Mouse (Mus musculus) MEL (cell line): ENCODE data around the gene Smyd3. TPM values are rescaled to one million over a fixed set of nuclear protein-coding genes. Genes with fewer than 3 reads are reported as not detected.

Experiments
- DNase-seq: peaks from one replicate; pipeline ENCODE4 v3.0.0; 2011; ENCODE audit warnings: low read depth, low spot score
- H3K27ac ChIP-seq: 2 replicates; pipeline ENCODE4 v1.5.1; 2012; ENCODE audit warnings: low read depth, mild to moderate bottlenecking, control low read depth, low read length, moderate library complexity; ENCODE audit not compliant: control insufficient read depth
- H3K27me3 ChIP-seq, 2 experiments: fragments of 150-350 bp in 1 of 2; sonication (generic) in 1 of 2; 2 replicates each; pipeline ENCODE4 v1.6.1; 2012; ENCODE audit warnings: low read length in 2 of 2, mild to moderate bottlenecking in 2 of 2, improper control_type of control experiment in 1 of 2, moderate library complexity in 1 of 2; ENCODE audit not compliant: insufficient read depth in 2 of 2, control insufficient read depth in 1 of 2
- H3K36me3 ChIP-seq, 2 experiments: 2 replicates each; pipeline ENCODE4 v1.6.1; 2012 to 2014; ENCODE audit warnings: low read length in 2 of 2, improper control_type of control experiment in 1 of 2, inconsistent platforms in 1 of 2, mild to moderate bottlenecking in 1 of 2; ENCODE audit not compliant: insufficient read depth in 2 of 2, control insufficient read depth in 1 of 2
- H3K4me1 ChIP-seq, 2 experiments: fragments of 150-350 bp in 1 of 2; sonication (generic) in 1 of 2; 2 replicates each; pipeline ENCODE4 v1.6.1; 2012; ENCODE audit warnings: low read length in 2 of 2, improper control_type of control experiment in 1 of 2, mild to moderate bottlenecking in 1 of 2; ENCODE audit not compliant: insufficient read depth in 2 of 2, control insufficient read depth in 1 of 2
- H3K4me3 ChIP-seq, 2 experiments: fragments of 150-350 bp in 1 of 2; sonication (generic) in 1 of 2; 2 replicates each; pipeline ENCODE4 v1.5.1; 2012; ENCODE audit warnings: low read depth in 2 of 2, low read length in 2 of 2, mild to moderate bottlenecking in 2 of 2, moderate library complexity in 2 of 2, control low read depth in 1 of 2, improper control_type of control experiment in 1 of 2; ENCODE audit not compliant: control insufficient read depth in 1 of 2, insufficient read depth in 1 of 2
- H3K79me2 ChIP-seq: 2 replicates; pipeline ENCODE4 v1.6.1; 2012; ENCODE audit warnings: mild to moderate bottlenecking, low read length, moderate library complexity; ENCODE audit not compliant: control insufficient read depth, poor library complexity, insufficient read depth
- H3K9ac ChIP-seq: 2 replicates; pipeline ENCODE4 v1.6.1; 2012; ENCODE audit warnings: low read depth, mild to moderate bottlenecking, control low read depth, low read length, moderate library complexity; ENCODE audit not compliant: control insufficient read depth, poor library complexity, severe bottlenecking
- H3K9me3 ChIP-seq: fragments of 150-350 bp; sonication (generic); replicated peaks from 2 replicates; pipeline ENCODE4 v1.6.1; 2012; ENCODE audit warnings: mild to moderate bottlenecking, low read length, improper control_type of control experiment, moderate library complexity; ENCODE audit not compliant: insufficient read depth
- BHLHE40 ChIP-seq: IDR thresholded peaks from 2 replicates; pipeline ENCODE4 v1.6.1; 2012; ENCODE audit warnings: low read depth, mild to moderate bottlenecking, inconsistent platforms, low read length, improper control_type of control experiment, borderline replicate concordance
- CHD1 ChIP-seq: IDR thresholded peaks from 2 replicates; pipeline ENCODE4 v1.6.1; 2012; ENCODE audit warnings: low read depth, mild to moderate bottlenecking, inconsistent platforms, low read length, improper control_type of control experiment
- CTCF ChIP-seq, 3 experiments: IDR thresholded peaks in 2 of 3; conservative IDR thresholded peaks in 1 of 3; 2 replicates each; pipeline ENCODE4 v1.5.1; 2011 to 2012; ENCODE audit warnings: low read length in 3 of 3, low read depth in 2 of 3, mild to moderate bottlenecking in 2 of 3, improper control_type of control experiment in 1 of 3, inconsistent platforms in 1 of 3, mixed read lengths in 1 of 3, moderate library complexity in 1 of 3; ENCODE audit not compliant: control insufficient read depth in 1 of 3, insufficient read depth in 1 of 3, poor library complexity in 1 of 3, severe bottlenecking in 1 of 3
- E2F4 ChIP-seq: IDR thresholded peaks from 2 replicates; pipeline ENCODE4 v1.6.1; 2011; ENCODE audit warnings: low read depth, low read length, improper control_type of control experiment, borderline replicate concordance
- ELF1 ChIP-seq: IDR thresholded peaks from 2 replicates; pipeline ENCODE4 v1.6.1; 2014; ENCODE audit warnings: low read depth, mild to moderate bottlenecking, inconsistent platforms, low read length, improper control_type of control experiment, moderate library complexity
- EP300 ChIP-seq, 2 experiments: IDR thresholded peaks; 2 replicates each; pipeline ENCODE4 v1.6.1; 2011; ENCODE audit warnings: improper control_type of control experiment in 2 of 2, low read length in 2 of 2, low read depth in 1 of 2, mild to moderate bottlenecking in 1 of 2
- GATA1 ChIP-seq: IDR thresholded peaks from 2 replicates; pipeline ENCODE4 v1.6.1; 2011; ENCODE audit warnings: low read depth, low read length, improper control_type of control experiment
- KAT2A ChIP-seq: conservative IDR thresholded peaks from 2 replicates; pipeline ENCODE4 v1.6.1; 2012; ENCODE audit warnings: low read depth, low read length, improper control_type of control experiment, inconsistent platforms
- MAX ChIP-seq: IDR thresholded peaks from 2 replicates; pipeline ENCODE4 v1.6.1; 2011; ENCODE audit warnings: low read length, improper control_type of control experiment
- MAZ ChIP-seq: IDR thresholded peaks from 2 replicates; pipeline ENCODE4 v1.6.1; 2012; ENCODE audit warnings: low read depth, mild to moderate bottlenecking, inconsistent platforms, low read length, improper control_type of control experiment
- MYB ChIP-seq: IDR thresholded peaks from 2 replicates; pipeline ENCODE4 v1.6.1; 2011; ENCODE audit warnings: mild to moderate bottlenecking, low read depth, low read length, improper control_type of control experiment
- MYC ChIP-seq: IDR thresholded peaks from 2 replicates; pipeline ENCODE4 v1.6.1; 2011; ENCODE audit warnings: low read depth, mild to moderate bottlenecking, low read length, improper control_type of control experiment, moderate library complexity
- NRF1 ChIP-seq: IDR thresholded peaks from 2 replicates; pipeline ENCODE4 v1.6.1; 2014; ENCODE audit warnings: low read depth, mild to moderate bottlenecking, inconsistent platforms, low read length, improper control_type of control experiment, moderate library complexity; ENCODE audit not compliant: poor library complexity, insufficient read depth, severe bottlenecking
- POLR2AphosphoS5 ChIP-seq: IDR thresholded peaks from 2 replicates; pipeline ENCODE4 v1.6.1; 2012; ENCODE audit warnings: low read depth, borderline replicate concordance, mild to moderate bottlenecking, inconsistent platforms, low read length, moderate library complexity, mixed read lengths
- RAD21 ChIP-seq: IDR thresholded peaks from 2 replicates; pipeline ENCODE4 v1.6.1; 2011; ENCODE audit warnings: mild to moderate bottlenecking, low read depth, low read length, improper control_type of control experiment
- SMC3 ChIP-seq: IDR thresholded peaks from 2 replicates; pipeline ENCODE4 v1.6.1; 2011; ENCODE audit warnings: low read depth, low read length, improper control_type of control experiment
- TAL1 ChIP-seq: IDR thresholded peaks from 2 replicates; pipeline ENCODE4 v1.6.1; 2012; ENCODE audit warnings: mild to moderate bottlenecking, inconsistent platforms, low read length, moderate library complexity, mixed read lengths
- TBP ChIP-seq: IDR thresholded peaks from 2 replicates; pipeline ENCODE4 v1.8.0; 2011; ENCODE audit warnings: low read depth, low read length, improper control_type of control experiment
- TCF12 ChIP-seq: IDR thresholded peaks from 2 replicates; pipeline ENCODE4 v1.6.1; 2014; ENCODE audit warnings: low read depth, mild to moderate bottlenecking, inconsistent platforms, low read length, improper control_type of control experiment, moderate library complexity
- UBTF ChIP-seq: IDR thresholded peaks from 2 replicates; pipeline ENCODE4 v1.6.1; 2012; ENCODE audit warnings: low read depth, mild to moderate bottlenecking, inconsistent platforms, low read length, improper control_type of control experiment, moderate library complexity, borderline replicate concordance; ENCODE audit not compliant: insufficient read depth
- USF1 ChIP-seq: IDR thresholded peaks from 2 replicates; pipeline ENCODE4 v1.6.1; 2014; ENCODE audit warnings: low read depth, mild to moderate bottlenecking, inconsistent platforms, low read length, improper control_type of control experiment, moderate library complexity
- USF2 ChIP-seq, 2 experiments: IDR thresholded peaks; 2 replicates each; pipeline ENCODE4 v1.6.1; 2011 to 2012; ENCODE audit warnings: improper control_type of control experiment in 2 of 2, low read length in 2 of 2, borderline replicate concordance in 1 of 2, inconsistent platforms in 1 of 2, low read depth in 1 of 2, mild to moderate bottlenecking in 1 of 2; ENCODE audit not compliant: insufficient read depth in 1 of 2
- ZKSCAN1 ChIP-seq: IDR thresholded peaks from 2 replicates; pipeline ENCODE4 v1.6.1; 2012; ENCODE audit warnings: low read depth, mild to moderate bottlenecking, inconsistent platforms, low read length, improper control_type of control experiment, moderate library complexity
- ZNF384 ChIP-seq: IDR thresholded peaks from 2 replicates; pipeline ENCODE4 v1.6.1; 2012; ENCODE audit warnings: low read depth, mild to moderate bottlenecking, inconsistent platforms, low read length, improper control_type of control experiment
- polyA plus RNA-seq, 2 experiments: library from polyadenylated mRNA; stranded (reverse) in 1 of 2; unstranded in 1 of 2; fragments of >175 nt in 1 of 2; fragments of >200 nt in 1 of 2; gene quantifications; 2 replicates each; pipeline versions ENCODE4 v1.2.1 to v1.2.4; 2012; ENCODE audit warnings: low replicate concordance in 2 of 2, low read depth in 1 of 2; ENCODE audit not compliant: insufficient read length in 2 of 2, insufficient read depth in 1 of 2, missing spikeins in 1 of 2
- total RNA-seq: library from RNA; depleted of rRNA; stranded (reverse); fragments of 300-350 nt; gene quantifications from 2 replicates; pipeline ENCODE4 v1.2.3, GENCODE M21; 2012

Smyd3 gene
- total and polyA plus RNA-seq, 3 experiments = 13.3 to 18.2 TPM; not detected in 1

DNA sequence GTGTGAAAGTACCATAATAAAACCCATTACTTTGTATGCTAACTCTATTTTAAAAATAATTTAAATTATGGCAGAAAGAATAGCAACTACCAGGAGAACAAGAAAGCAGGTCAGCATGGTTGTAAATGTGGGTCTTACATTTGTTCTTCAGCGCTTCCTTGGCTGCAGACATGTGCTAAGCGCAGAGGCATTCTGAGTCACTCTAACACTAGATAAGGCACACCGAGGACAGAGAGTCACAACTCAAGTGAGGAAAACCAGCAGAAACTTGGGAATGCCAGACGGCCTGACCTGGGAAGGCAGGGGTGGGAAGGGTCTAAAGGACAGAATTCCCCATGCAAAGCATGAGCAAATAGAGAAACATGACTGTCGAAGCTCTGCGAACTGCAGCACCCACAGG lies 63.2 kb downstream of the Smyd3 start:
- H3K27me3 ChIP-seq = no peaks in the 10 kb centered on the region
- no peak for TF ChIP-seq ZNF384
- no peak for TF ChIP-seq NRF1
- no peak for TF ChIP-seq TAL1
- no peak for DNase-seq

GRCm38 (mm10) chr1:179451211-179451610 lies 66.6 kb downstream of the Smyd3 start:
- Histone ChIP-seq H3K36me3 (no peaks in the 10 kb centered on the region), H3K27me3 (no peaks in the 10 kb centered on the region), H3K9ac (no peak overlapping the region), H3K79me2 (no peaks in the 10 kb centered on the region), H3K27ac (no peak overlapping the region), H3K4me3 (no peak overlapping the region), H3K4me1 (no peaks in the 10 kb centered on the region), H3K9me3 (no peaks in the 10 kb centered on the region)
- DNase-seq = peak; percentile 65
- TF ChIP-seq EP300 (IDR thresholded peaks at IDR 0.05; ENCODE audit: low read depth in 1 of 2, low read length in 2 of 2) (no peak), GATA1 (no peak), CHD1 (no peak), KAT2A (no peak), CTCF (IDR thresholded peaks at IDR 0.05 in 2 of 3, conservative IDR thresholded peaks at IDR 0.05 in 1 of 3; ENCODE audit: control insufficient read depth in 1 of 3, insufficient read depth in 1 of 3, low read depth in 2 of 3, low read length in 3 of 3, poor library complexity in 1 of 3, severe bottlenecking in 1 of 3) (peak; percentile 44 to 71 (median 65)), USF1 (no peak), ZKSCAN1 (no peak), MYC (no peak), SMC3 (peak; percentile 60), USF2 (IDR thresholded peaks at IDR 0.05; ENCODE audit: borderline replicate concordance in 1 of 2, insufficient read depth in 1 of 2, low read depth in 1 of 2, low read length in 2 of 2) (no peak), RAD21 (peak; percentile 59)

More for the DNA sequence above, 63.2 kb downstream of the Smyd3 start:
- Histone ChIP-seq H3K36me3 (no peaks in the 10 kb centered on the region), H3K27ac (no peak overlapping the region), H3K4me1 (no peaks in the 10 kb centered on the region), H3K4me3 (no peak overlapping the region), H3K79me2 (no peaks in the 10 kb centered on the region), H3K9ac (no peak overlapping the region), H3K9me3 (no peaks in the 10 kb centered on the region)

- Histone ChIP-seq H3K36me3 (no peaks in the 10 kb centered on the region), H3K79me2 (no peaks in the 10 kb centered on the region), H3K27me3 (no peaks in the 10 kb centered on the region), H3K9me3 (no peaks in the 10 kb centered on the region), H3K4me1 (no peaks in the 10 kb centered on the region), H3K4me3 (no peak overlapping the region), H3K9ac (no peak overlapping the region), H3K27ac (no peak overlapping the region)
- DNase-seq = no peak
- TF ChIP-seq SMC3 (no peak), E2F4 (no peak), KAT2A (no peak), UBTF (no peak), MAZ (no peak), TAL1 (no peak), MYB (no peak), POLR2AphosphoS5 (no peak), ELF1 (no peak), TCF12 (no peak), EP300 (IDR thresholded peaks at IDR 0.05; ENCODE audit: low read depth in 1 of 2, low read length in 2 of 2) (no peak), CTCF (IDR thresholded peaks at IDR 0.05 in 2 of 3, conservative IDR thresholded peaks at IDR 0.05 in 1 of 3; ENCODE audit: control insufficient read depth in 1 of 3, insufficient read depth in 1 of 3, low read depth in 2 of 3, low read length in 3 of 3, poor library complexity in 1 of 3, severe bottlenecking in 1 of 3) (no peak), MAX (no peak), TBP (no peak), USF2 (IDR thresholded peaks at IDR 0.05; ENCODE audit: borderline replicate concordance in 1 of 2, insufficient read depth in 1 of 2, low read depth in 1 of 2, low read length in 2 of 2) (no peak), GATA1 (no peak), BHLHE40 (no peak), ZKSCAN1 (no peak)
These were observed 71.0 kb downstream of the Smyd3 start for GRCm38 (mm10) chr1:179446845-179447212.
